Mouse (Mus musculus): ENCODE data around the gene Ush2a. TPM values are rescaled to one million over a fixed set of nuclear protein-coding genes. Genes with fewer than 3 reads are reported as not detected.

Gene Ush2a
- polyA plus RNA-seq, 1 experiment, result not detected

- 43% methylated on average over 8 of the region's 8 CpGs for WGBS
- H3K36me3 ChIP-seq (ENCODE audit: control insufficient read depth, insufficient read depth, low read length), result no peaks in the 10 kb centered on the region
Observed at GRCm38 (mm10) chr1:188678189-188678588, 416.4 kb downstream of the Ush2a start.

GRCm38 (mm10) chr1:188686362-188686761 lies 424.5 kb downstream of the Ush2a start:
- 97% methylated on average over 14 of the region's 14 CpGs for WGBS
- no peak overlapping the region for H3K27ac ChIP-seq (ENCODE audit: insufficient read depth, low read depth, low read length)

More at GRCm38 (mm10) chr1:188678189-188678588, 416.4 kb downstream of the Ush2a start:
- no peak for TF ChIP-seq POLR2A (IDR thresholded peaks at IDR 0.05; ENCODE audit: low read depth, low read length)
- TF ChIP-seq CTCF (conservative IDR thresholded peaks at IDR 0.05; ENCODE audit: insufficient read depth, insufficient read length, low read depth, low read length), result no peak
- Histone ChIP-seq H3K4me3 (ENCODE audit: insufficient read depth, low read depth, low read length) (no peak overlapping the region), H3K4me1 (ENCODE audit: control insufficient read depth, insufficient read depth, low read length) (no peaks in the 10 kb centered on the region), H3K27ac (ENCODE audit: insufficient read depth, low read depth, low read length) (no peak overlapping the region), H3K27me3 (replicated peaks; ENCODE audit: control insufficient read depth, insufficient read depth, low read length) (no peaks in the 10 kb centered on the region)
- DNase-seq, result no peak

GRCm38 (mm10) chr1:188696295-188696694 lies 434.5 kb downstream of the Ush2a start:
- no peak for DNase-seq
- Histone ChIP-seq H3K4me1 (ENCODE audit: control insufficient read depth, insufficient read depth, low read length) (no peaks in the 10 kb centered on the region), H3K27ac (ENCODE audit: insufficient read depth, low read depth, low read length) (no peak overlapping the region), H3K27me3 (replicated peaks; ENCODE audit: control insufficient read depth, insufficient read depth, low read length) (no peaks in the 10 kb centered on the region), H3K4me3 (ENCODE audit: insufficient read depth, low read depth, low read length) (no peak overlapping the region), H3K36me3 (ENCODE audit: control insufficient read depth, insufficient read depth, low read length) (no peaks in the 10 kb centered on the region)
- no peak for TF ChIP-seq POLR2A (IDR thresholded peaks at IDR 0.05; ENCODE audit: low read depth, low read length)
- TF ChIP-seq CTCF (conservative IDR thresholded peaks at IDR 0.05; ENCODE audit: insufficient read depth, insufficient read length, low read depth, low read length), result no peak
- WGBS, result 87% methylated on average over 2 of the region's 2 CpGs

More at GRCm38 (mm10) chr1:188686362-188686761, 424.5 kb downstream of the Ush2a start:
- TF ChIP-seq CTCF (conservative IDR thresholded peaks at IDR 0.05; ENCODE audit: insufficient read depth, insufficient read length, low read depth, low read length) (no peak), POLR2A (IDR thresholded peaks at IDR 0.05; ENCODE audit: low read depth, low read length) (no peak)
- no peak for DNase-seq
- Histone ChIP-seq H3K4me1 (ENCODE audit: control insufficient read depth, insufficient read depth, low read length) (no peaks in the 10 kb centered on the region), H3K27me3 (replicated peaks; ENCODE audit: control insufficient read depth, insufficient read depth, low read length) (no peaks in the 10 kb centered on the region), H3K4me3 (ENCODE audit: insufficient read depth, low read depth, low read length) (no peak overlapping the region), H3K36me3 (ENCODE audit: control insufficient read depth, insufficient read depth, low read length) (no peaks in the 10 kb centered on the region)

GRCm38 (mm10) chr1:188708176-188708575 lies 446.4 kb downstream of the Ush2a start:
- Histone ChIP-seq H3K36me3 (ENCODE audit: control insufficient read depth, insufficient read depth, low read length) (no peaks in the 10 kb centered on the region), H3K4me1 (ENCODE audit: control insufficient read depth, insufficient read depth, low read length) (no peaks in the 10 kb centered on the region), H3K27ac (ENCODE audit: insufficient read depth, low read depth, low read length) (no peak overlapping the region), H3K27me3 (replicated peaks; ENCODE audit: control insufficient read depth, insufficient read depth, low read length) (peaks cover 1% of the 10 kb centered on the region; the same call in 1 of the 2 replicates), H3K4me3 (ENCODE audit: insufficient read depth, low read depth, low read length) (no peak overlapping the region)
- DNase-seq, result no peak
- TF ChIP-seq POLR2A (IDR thresholded peaks at IDR 0.05; ENCODE audit: low read depth, low read length) (no peak), CTCF (conservative IDR thresholded peaks at IDR 0.05; ENCODE audit: insufficient read depth, insufficient read length, low read depth, low read length) (no peak; the same call in 1 of the 2 replicates)
- 92% methylated on average over 4 of the region's 4 CpGs for WGBS

GRCm38 (mm10) chr1:188708694-188709093 lies 446.9 kb downstream of the Ush2a start:
- no peak for DNase-seq
- H3K4me3 ChIP-seq (ENCODE audit: insufficient read depth, low read depth, low read length), result no peak overlapping the region
- H3K27ac ChIP-seq (ENCODE audit: insufficient read depth, low read depth, low read length), result no peak overlapping the region
- TF ChIP-seq CTCF (conservative IDR thresholded peaks at IDR 0.05; ENCODE audit: insufficient read depth, insufficient read length, low read depth, low read length), result no peak
- TF ChIP-seq POLR2A (IDR thresholded peaks at IDR 0.05; ENCODE audit: low read depth, low read length), result no peak
- peaks cover under 1% of the 10 kb centered on the region; the same call in 1 of the 2 replicates for H3K27me3 ChIP-seq (replicated peaks; ENCODE audit: control insufficient read depth, insufficient read depth, low read length)
- no peaks in the 10 kb centered on the region for H3K4me1 ChIP-seq (ENCODE audit: control insufficient read depth, insufficient read depth, low read length)
- WGBS, result 90% methylated on average over 10 of the region's 10 CpGs
- no peaks in the 10 kb centered on the region for H3K36me3 ChIP-seq (ENCODE audit: control insufficient read depth, insufficient read depth, low read length)

GRCm38 (mm10) chr1:188714131-188714530 lies 452.3 kb downstream of the Ush2a start:
- H3K27ac ChIP-seq (ENCODE audit: insufficient read depth, low read depth, low read length), result no peak overlapping the region
- no peak for DNase-seq
- TF ChIP-seq POLR2A (IDR thresholded peaks at IDR 0.05; ENCODE audit: low read depth, low read length) (no peak), CTCF (conservative IDR thresholded peaks at IDR 0.05; ENCODE audit: insufficient read depth, insufficient read length, low read depth, low read length) (no peak)
- H3K36me3 ChIP-seq (ENCODE audit: control insufficient read depth, insufficient read depth, low read length), result no peaks in the 10 kb centered on the region
- no peaks in the 10 kb centered on the region for H3K4me1 ChIP-seq (ENCODE audit: control insufficient read depth, insufficient read depth, low read length)
- 81% methylated on average over 18 of the region's 18 CpGs for WGBS
- no peaks in the 10 kb centered on the region for H3K27me3 ChIP-seq (replicated peaks; ENCODE audit: control insufficient read depth, insufficient read depth, low read length)
- H3K4me3 ChIP-seq (ENCODE audit: insufficient read depth, low read depth, low read length), result no peak overlapping the region

- Histone ChIP-seq H3K27me3 (replicated peaks; ENCODE audit: control insufficient read depth, insufficient read depth, low read length) (no peaks in the 10 kb centered on the region), H3K36me3 (ENCODE audit: control insufficient read depth, insufficient read depth, low read length) (no peaks in the 10 kb centered on the region), H3K4me3 (ENCODE audit: insufficient read depth, low read depth, low read length) (no peak overlapping the region), H3K4me1 (ENCODE audit: control insufficient read depth, insufficient read depth, low read length) (no peaks in the 10 kb centered on the region), H3K27ac (ENCODE audit: insufficient read depth, low read depth, low read length) (no peak overlapping the region)
- TF ChIP-seq POLR2A (IDR thresholded peaks at IDR 0.05; ENCODE audit: low read depth, low read length) (no peak), CTCF (conservative IDR thresholded peaks at IDR 0.05; ENCODE audit: insufficient read depth, insufficient read length, low read depth, low read length) (no peak)
- 84% methylated on average over 7 of the region's 7 CpGs for WGBS
- no peak for DNase-seq
Observed at GRCm38 (mm10) chr1:188714941-188715340, 453.1 kb downstream of the Ush2a start.

All from kidney, adult 2 months (tissue).